Mouse (Mus musculus) cortical plate, adult 2 months (tissue): ENCODE measurements around the gene Gm14434. TPM values are rescaled to one million over a fixed set of nuclear protein-coding genes. Genes with fewer than 3 reads are reported as not detected.
"Not testable (repeated sequence)": the region's sequence is repeated elsewhere in the genome, so short reads cannot be mapped to it uniquely, and the experiment has no call there.

Experiments used
- H3K27ac ChIP-seq: fragments of 200-500 bp; 2 replicates; pipeline ENCODE4 v1.5.1; 2012; ENCODE audit warnings: low read length, control low read depth, inconsistent platforms; ENCODE audit not compliant: insufficient read depth
- H3K4me1 ChIP-seq: fragments of 200-500 bp; 2 replicates; pipeline ENCODE4 v1.6.1; 2011; ENCODE audit warnings: low read length; ENCODE audit not compliant: control insufficient read depth, insufficient read depth
- H3K4me3 ChIP-seq: fragments of 200-500 bp; 2 replicates; pipeline ENCODE4 v1.5.1; 2011; ENCODE audit warnings: mild to moderate bottlenecking, low read length, control low read depth; ENCODE audit not compliant: insufficient read depth
- polyA plus RNA-seq: library from polyadenylated mRNA; depleted of rRNA; stranded (reverse); fragments of >200 nt; gene quantifications from 2 replicates; pipeline ENCODE4 v1.2.3, GENCODE M21; 2012; rRNA removed

The Gm14434 gene
- polyA plus RNA-seq, result 16.8 and 17.2 TPM in 2 replicates

GRCm38 (mm10) chr2:176486683-176487082, at the start of gene Gm14434:
Gm14434 (minus strand) TSS chr2:176486783.
- H3K27ac ChIP-seq, H3K4me3 ChIP-seq, H3K4me1 ChIP-seq: not testable (repeated sequence)

DNA sequence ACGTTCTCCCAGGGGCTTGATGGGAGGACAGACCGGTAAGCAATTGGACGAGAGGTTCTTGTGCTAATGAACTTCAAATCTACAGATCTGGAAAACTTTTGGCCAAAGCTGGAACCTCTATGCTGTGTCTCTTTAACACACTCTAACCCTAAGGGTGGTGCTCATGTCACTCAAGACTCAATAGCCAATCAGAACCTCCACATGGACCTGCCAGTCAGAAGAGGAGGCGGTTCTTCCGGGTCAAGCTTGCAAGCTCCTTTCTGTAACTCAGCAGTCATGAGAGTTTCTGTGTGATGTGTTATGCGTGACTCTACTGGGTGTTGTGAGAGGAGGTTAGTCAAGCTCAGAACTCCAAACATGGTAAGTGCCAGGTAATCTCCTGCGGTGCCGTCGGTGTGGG, 34.2 kb upstream of the Gm14434 start, which contains the start of gene Zfp967:
Gene Zfp967, plus strand, starts transcription at position 301 of the 400 bp plus-strand sequence.
- not testable (repeated sequence) for H3K4me3 ChIP-seq, H3K27ac ChIP-seq, H3K4me1 ChIP-seq

DNA sequence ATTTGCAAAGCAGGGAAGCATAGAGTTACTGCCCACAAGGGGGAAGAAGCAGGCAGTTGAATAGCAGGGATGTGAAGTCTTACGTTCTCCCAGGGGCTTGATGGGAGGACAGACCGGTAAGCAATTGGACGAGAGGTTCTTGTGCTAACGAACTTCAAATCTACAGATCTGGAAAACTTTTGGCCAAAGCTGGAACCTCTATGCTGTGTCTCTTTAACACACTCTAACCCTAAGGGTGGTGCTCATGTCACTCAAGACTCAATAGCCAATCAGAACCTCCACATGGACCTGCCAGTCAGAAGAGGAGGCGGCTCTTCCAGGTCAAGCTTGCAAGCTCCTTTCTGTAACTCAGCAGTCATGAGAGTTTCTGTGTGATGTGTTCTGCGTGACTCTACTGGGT, 63.3 kb downstream of the Gm14434 start, which contains the start of gene Gm14435:
Gene Gm14435, plus strand, starts transcription at position 301 of the 400 bp plus-strand sequence.
- not testable (repeated sequence) for H3K4me3 ChIP-seq, H3K27ac ChIP-seq, H3K4me1 ChIP-seq

Other genes with a start within 250 kb of the Gm14434 start
- not detected in 2 replicates for gene Gm11009, start 167.3 kb downstream of the Gm14434 start, polyA plus RNA-seq
- 3.1 and 4.8 TPM in 2 replicates for gene Gm14435, start 63.2 kb downstream of the Gm14434 start, polyA plus RNA-seq
- gene Zfp967, start 34.3 kb upstream of the Gm14434 start, polyA plus RNA-seq, result not detected in 2 replicates
- gene Gm14308, start 149.6 kb upstream of the Gm14434 start, polyA plus RNA-seq, result 16.5 and 19.7 TPM in 2 replicates
- gene Zfp973, start 183.7 kb upstream of the Gm14434 start, polyA plus RNA-seq, result 8.1 TPM in 2 replicates
- gene Gm14305, start 221.5 kb upstream of the Gm14434 start, polyA plus RNA-seq, result 46.8 and 53.5 TPM in 2 replicates